Mouse (Mus musculus) T-helper 17 cell (primary cell): Measurements from ENCODE around the gene Ecsit.
"Not testable (repeated sequence)": the region's sequence is repeated elsewhere in the genome, so short reads cannot be mapped to it uniquely, and the experiment has no call there.

Experiments used
- in situ Hi-C, 2 experiments: fragments of 300-600 bp; cut with MboI, MseI; formaldehyde crosslinking; loops; 1 replicate in 1 of 2; 2 replicates in 1 of 2; pipeline ENCODE4 v1.15.1; 2025; ENCODE audit warnings: high pct_unique_total_duplicates in 2 of 2

Gene Ecsit

DNA sequence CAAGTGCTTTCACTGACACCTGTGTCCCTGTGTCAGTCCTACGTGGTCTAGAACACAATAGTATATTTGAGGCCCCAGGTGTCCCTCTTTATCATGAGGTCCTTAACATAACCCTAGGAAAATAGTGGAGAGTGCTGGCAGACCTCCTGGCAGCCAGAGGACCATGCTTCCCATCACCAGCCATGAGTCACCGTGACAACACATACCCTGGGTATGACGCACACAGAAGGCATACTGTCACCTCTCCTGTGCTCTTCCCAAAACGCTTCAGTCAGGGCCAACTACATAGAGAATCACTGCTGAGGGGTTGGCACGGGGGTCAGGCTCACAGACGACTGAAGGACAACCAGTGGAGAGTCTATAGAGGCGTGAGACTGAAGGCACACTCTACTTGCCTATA is 4.7 kb upstream of the Ecsit start:
- in situ Hi-C loops: no loop called here

DNA sequence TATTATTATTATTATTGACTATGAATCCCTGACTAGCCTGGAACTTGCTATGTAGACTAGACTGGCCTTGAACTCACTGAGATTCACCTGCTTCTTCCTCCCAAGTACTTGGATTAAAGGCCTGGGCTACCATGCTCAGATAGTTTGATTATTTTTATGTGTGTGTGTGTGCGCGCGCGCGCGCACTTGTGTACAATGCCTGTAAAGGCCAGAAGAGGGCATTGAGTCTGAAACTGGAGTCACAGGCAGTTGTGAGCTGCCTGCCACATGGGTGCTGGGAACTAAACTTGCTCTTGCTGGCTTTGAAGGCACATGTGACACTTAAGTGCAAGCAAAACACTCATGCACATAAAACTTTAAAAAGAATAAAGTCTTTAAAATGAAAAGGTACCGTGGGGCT is 4.0 kb upstream of the Ecsit start:
- in situ Hi-C loops: no loop called here

DNA sequence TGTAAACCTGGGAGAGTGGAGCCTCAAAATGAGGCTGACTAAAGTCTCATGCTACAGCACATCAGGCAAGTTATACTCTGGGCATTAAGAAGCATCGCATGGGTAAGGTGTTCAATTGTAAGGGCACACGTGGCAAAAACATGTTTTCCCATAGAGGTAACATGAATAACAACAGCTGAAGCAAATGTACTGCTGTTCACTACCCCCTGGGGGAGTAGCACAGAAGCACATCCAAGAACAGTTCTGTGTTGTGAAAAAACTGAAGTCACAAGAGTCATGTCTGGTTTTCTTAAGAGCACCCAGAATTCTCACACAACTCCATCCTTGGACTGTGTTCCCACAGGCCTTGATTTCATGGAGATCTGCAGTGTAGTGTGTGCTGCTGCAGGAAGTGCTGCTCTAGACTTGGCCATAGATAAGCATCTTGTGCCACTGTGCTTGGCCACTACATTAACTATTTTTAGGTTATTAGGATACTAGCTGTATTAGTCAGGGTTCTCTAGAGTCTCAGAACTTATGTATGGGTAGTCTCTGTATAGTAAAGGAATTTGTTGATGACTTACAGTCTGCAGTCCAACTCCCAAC is 1.9 kb upstream of the Ecsit start:
- in situ Hi-C loops: no loop called here

DNA sequence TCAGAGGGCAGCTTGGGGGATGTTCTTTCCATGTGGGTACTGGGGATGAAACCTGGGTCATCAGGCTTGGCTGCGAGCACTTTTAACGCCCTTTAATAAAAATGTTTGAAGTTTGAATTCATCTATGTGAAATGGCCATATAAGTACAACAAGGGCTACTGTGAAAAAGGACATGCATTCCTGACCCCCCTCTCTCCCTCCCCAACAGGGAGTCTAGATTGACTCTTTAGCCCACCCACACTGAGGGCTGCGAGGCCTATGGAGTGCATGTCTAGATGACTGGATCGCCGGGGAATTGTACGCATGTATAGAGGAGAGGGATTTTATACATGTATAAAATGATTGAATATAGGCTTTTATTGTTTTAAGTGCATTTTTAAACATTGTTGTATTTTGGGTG is 774 bp upstream of the Ecsit start:
- in situ Hi-C loops: no loop called here

DNA sequence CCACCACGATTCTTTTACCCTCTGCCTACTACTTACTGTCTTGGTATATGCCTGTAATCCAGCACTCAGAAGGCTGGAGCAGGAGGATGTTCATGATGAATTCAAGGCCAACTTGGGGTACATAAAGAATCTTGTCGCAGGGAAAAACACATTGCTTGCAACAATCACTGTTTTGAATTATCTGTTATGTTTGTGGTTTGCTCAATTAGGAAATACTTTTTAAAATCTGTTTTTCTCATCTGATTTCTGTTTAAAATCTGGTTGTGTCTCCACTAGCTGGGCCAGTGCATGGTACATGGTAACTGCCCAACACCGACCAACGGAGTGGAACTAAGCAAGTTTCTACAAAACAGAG is 594 bp downstream of the Ecsit start:
- in situ Hi-C loops: no loop called here

DNA sequence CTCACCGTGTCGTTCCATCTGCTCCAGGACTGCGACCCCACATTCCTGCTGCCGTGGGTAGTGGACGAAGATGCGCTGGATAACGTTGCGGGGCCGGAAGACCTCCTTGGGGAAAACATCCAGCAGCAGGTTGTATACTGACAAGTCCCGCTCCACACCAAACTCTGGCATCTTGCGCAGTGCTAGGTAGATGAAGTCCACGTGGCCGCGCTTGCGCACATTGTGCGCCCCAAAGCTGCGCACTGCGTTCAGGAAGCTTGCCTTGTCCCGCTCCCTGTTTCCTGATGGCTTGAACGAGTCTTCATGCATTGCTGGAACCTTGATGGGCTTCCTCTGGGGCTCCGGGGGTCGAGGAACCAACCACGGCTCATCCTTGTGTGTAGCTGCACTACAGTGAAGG is 9.0 kb downstream of the Ecsit start:
- in situ Hi-C loops: no loop called here

DNA sequence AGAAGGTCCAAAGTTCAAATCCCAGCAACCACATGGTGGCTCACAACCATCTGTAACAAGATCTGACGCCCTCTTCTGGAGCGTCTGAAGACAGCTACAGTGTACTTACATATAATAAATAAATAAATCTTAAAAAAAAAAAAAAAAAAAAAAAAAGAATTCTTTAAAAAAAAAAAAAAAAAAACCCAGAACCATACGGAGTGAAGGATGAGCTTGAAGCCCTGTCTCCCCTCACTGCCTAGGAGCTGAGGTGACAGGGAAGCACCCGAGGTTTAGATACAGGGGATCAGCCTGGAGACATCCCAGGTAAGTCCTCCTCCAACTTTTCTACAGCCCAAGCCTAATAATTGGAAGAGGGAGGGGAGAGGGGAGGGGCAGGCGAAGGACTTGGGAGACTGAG is 9.5 kb downstream of the Ecsit start:
- in situ Hi-C loops: not testable (repeated sequence)

DNA sequence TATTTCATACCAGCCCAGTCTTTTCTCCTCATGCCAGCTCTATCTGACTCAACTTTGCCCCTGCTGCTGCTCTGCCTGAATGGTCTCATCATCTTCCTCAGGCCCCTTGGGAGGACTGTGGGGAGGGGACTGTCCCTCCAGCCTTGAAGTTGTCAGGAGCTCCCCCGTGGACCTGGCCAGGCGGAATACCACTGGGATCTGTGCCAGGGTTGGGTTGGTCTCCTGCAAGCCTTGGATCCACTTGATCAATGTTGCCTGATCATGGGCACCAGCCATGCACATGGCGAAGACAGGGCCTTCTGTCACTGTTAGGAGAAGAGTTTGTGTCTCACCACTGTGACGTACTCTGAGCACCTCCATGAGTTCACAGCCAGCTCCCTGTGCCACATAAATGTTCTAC is 13.0 kb downstream of the Ecsit start:
- in situ Hi-C loops: no loop called here

DNA sequence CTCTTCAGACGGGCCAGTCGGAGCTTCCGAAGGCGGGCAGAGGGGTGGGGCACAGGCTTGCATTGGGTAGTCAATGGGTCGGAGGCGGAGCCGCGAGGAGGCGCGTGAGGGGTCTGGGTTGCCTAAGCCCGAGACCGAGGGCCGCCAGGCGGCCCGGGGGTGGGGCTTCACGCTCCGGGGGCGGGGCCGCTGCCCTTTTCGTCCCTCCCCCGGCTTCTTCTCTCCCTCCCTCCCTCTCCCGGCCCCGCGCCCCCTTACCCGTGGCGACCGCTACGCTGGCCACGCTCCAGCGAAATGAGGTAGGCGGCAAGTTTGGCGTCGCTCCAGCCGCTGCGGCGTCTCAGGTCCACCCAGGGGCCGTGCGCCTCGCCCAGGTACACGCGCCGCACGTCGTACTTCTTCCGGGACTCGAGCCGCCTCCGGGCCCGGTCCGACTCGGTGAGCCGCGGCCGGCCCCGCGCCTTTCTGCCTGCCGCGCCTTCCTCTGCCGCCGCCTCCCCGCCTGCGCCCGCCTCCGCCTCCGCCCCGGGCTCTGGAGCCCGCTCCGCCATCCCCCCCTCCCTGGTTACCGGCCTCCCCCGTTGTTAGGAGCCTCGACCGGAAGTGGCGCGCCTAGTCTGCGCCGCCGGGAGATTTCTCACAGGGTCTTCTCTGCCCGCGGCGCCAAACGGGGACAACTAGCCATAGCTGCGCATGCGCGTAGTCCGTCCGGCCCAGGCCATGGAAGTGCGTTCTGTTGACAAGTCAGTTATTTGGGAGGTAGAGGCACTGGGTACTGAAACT is 14.3 kb downstream of the Ecsit start, which contains the start of the genes Gm49318 and Zfp653:
Gene Gm49318, minus strand, starts transcription at position 469 of the 783 bp plus-strand sequence.
Gene Zfp653, minus strand, starts transcription at position 586 of the 783 bp plus-strand sequence.
- in situ Hi-C loops: no loop called here

DNA sequence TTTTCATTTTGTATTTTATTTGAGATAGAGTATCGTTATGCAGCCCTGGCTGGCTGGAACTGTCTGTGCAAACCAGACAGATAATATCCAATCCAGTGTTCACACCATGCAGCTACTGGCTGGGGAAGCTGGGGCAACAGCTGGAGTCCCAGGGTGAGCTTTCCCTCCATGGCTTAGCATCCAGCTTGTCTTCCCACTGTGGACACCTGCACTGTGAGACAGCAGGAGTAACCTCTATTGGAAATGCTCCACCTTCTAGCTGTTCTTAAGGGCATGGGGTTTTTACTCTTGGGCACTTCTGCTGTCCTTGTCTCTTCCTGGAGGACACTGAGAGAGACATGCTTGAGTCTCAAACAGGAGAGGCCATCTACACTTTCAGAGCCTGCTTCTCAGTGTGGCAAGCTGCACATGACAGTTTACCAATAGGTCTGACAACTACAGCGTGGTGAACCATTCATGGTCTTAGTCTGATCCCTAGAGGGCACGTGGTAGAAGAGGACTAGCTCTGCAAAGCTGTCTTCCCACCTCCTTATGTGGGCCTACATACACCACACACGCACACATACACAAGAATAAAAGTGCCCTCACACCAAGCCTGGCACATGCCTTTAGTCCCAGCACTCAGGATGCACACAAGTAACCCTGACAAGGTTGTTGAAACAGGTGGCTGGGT is 15.2 kb downstream of the Ecsit start:
- in situ Hi-C loops: loop anchor here in 1 of 2 experiments (5.0 kb wide), 1 partner anchor 77 kb away; no protein-coding TSS in a partner anchor

DNA sequence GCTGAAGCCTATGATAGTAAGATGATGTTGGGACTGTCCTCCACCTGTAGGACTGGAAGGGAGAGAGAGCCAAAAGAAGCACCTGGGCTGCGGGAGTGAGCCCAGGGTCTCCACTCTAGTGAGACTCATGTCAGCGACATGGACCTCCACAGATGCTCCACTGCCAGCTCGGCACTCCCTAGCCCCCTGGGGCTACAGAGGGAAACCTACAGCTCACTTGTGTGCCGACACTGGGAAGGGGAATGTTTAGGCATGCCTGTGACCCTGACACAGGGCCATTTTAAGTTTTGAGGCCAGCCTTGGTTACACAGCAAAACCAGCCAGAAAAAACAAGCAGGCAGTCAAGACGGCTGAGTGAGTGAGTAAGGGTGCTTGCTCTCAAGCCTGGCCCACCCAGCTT is 18.0 kb downstream of the Ecsit start:
- in situ Hi-C loops: loop anchor here in 1 of 2 experiments (5.0 kb wide), 1 partner anchor 80 kb away; no protein-coding TSS in a partner anchor

DNA sequence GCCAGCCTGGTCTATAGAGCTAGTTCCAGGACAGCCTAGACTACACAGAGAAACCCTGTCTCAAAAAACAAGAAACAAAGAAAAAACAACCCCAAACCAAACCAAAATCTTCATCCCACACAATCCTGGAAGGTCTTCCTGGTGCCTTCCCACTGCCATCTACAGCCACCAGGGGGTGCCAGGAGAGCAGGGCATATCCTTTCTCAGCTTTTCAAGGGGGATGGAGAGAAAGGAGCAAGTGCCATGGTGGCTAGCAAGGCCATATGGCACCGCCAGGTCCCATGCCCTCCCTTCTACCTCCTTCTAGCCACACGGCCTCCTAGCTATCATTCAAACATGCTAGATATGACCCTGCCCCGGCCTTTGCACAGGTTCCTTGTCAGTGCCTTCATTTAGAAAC is 18.8 kb downstream of the Ecsit start:
- in situ Hi-C loops: loop anchor here in 1 of 2 experiments (5.0 kb wide), 1 partner anchor 81 kb away; no protein-coding TSS in a partner anchor

DNA sequence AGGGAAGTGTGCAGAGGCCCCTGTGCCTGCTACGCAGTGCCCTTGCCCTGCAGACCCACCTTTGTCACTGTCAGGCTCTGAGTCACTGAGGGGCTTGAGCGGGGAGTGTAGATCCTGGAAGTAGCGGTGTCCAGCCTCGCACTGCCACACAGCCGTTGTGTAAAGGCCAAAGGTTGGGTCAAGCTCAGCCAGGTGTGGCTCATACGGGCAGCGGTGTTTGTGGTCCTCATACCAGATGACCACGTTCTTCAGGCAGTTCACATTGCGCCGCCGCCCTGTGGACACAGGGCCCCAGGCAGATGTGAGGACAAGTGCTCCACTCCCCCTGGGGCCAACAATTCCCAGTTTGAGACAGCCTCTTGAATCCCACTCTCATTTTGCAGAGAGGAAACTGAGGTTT is 19.6 kb downstream of the Ecsit start:
- in situ Hi-C loops: loop anchor here in 1 of 2 experiments (5.0 kb wide), 1 partner anchor 82 kb away; no protein-coding TSS in a partner anchor

DNA sequence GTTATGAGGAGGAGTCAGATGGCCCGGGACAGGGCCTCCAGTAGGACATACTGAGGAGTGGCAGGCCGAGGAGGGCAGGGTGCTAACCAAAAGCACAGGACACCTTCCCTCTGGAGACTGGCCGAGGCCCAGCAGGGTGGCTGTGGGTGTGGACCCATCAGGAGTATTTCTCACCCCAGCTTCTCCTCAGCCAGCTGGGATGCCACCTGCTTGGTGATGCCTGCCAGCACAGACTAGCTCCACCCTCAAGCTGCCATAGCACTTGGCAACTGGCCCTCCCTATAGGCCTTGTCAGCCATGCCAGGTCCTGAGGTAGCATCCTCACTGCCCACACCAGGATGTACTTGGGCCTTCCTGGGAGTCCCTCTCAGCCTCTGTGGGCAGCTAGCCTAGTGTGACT is 20.9 kb downstream of the Ecsit start:
- in situ Hi-C loops: loop anchor here in 1 of 2 experiments (5.0 kb wide), 2 partner anchors 83 to 87 kb away; no protein-coding TSS in a partner anchor

DNA sequence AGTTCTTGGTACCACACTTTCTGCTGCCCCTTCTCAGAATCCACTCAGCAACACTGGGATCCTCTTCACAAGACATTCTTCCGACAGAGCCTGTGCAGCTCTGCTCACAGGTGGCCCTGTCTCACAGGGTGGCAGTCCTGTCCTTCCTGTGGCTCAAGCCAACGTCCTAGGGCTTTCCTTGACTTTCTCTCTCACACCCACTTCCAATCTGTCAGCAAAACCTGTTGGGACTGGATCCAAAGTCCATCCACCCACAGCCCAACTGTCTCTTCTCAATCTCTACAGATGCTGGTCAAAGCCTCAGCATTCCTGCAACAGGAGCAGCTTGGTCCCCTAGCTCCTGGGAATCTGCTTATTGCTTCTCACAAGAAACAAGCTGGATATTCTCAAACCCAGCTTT is 23.9 kb downstream of the Ecsit start:
- in situ Hi-C loops: loop anchor here in 1 of 2 experiments (5.0 kb wide), 2 partner anchors 84 to 86 kb away; no protein-coding TSS in a partner anchor

DNA sequence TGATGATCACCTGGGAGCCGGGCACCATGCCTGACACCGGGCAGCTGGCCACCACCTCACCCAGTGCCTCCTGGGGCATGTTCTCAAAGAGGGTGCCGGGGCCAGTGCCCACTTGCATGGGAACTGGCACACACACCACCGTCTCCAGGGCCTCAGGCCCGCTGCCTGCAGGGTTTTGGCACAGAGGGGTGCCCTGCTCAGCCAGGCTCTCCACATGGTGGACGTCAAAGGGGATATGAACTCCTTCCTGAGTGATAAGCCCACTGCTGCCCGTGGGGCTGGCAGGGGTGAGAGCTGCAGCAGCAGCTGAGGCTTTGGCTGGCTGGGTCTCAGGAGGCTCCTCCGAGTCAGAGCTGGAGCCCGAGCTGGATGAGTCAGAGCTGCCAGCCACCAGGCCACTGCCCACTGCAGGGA is 27.2 kb downstream of the Ecsit start:
- in situ Hi-C loops: no loop called here

DNA sequence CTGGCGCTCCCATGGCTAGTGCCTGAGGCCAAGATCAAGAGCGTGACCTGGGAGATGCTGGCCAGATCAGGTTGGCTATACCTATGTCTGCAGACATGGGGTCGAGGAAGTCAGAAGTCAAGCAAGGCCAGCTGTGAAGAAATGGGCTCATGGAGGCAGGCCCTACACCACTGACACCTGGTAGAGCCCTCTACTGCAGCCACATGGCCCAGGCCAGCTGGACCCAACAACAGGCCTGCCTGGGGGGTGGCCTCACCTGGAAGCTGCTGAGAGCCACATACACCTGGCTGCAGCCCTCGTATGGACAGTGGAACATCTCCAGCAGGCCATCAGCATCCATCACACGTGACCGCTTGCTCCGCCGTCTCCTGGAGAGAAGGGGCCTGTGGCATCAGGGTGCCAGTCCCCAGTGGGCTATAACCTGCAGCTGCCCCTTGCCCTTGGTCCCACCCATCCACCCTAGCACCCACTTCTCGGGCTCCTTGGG is 28.2 kb downstream of the Ecsit start:
- in situ Hi-C loops: no loop called here

DNA sequence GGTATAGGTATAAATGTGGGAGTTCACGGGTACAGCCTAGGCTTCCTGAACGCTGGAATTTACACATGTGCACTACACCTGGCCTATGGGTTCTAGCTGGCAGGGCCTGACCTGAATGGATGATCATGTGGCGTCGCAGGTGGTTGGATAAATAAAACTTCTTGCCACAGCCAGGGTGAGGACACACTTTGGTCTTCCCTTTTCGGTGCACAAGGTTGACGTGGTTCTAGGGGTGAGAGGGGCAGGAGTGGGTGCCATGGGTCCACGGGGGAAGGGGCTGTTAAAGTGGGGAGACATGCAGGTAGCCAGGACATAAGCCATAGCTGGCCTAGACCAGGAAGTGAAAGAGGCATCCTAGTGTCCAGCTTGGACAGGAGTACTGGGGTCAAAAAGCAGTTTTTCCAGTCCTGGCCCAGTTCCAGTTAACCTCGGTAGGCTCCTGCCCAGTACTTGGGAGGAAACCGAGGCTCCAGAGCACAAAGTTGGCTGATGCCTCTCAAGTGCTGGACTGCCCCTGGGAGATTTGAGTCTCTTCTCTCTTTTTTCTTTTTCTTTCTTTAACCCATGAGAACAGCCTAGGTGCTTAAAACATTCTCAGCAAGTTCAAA is 28.8 kb downstream of the Ecsit start:
- in situ Hi-C loops: no loop called here

DNA sequence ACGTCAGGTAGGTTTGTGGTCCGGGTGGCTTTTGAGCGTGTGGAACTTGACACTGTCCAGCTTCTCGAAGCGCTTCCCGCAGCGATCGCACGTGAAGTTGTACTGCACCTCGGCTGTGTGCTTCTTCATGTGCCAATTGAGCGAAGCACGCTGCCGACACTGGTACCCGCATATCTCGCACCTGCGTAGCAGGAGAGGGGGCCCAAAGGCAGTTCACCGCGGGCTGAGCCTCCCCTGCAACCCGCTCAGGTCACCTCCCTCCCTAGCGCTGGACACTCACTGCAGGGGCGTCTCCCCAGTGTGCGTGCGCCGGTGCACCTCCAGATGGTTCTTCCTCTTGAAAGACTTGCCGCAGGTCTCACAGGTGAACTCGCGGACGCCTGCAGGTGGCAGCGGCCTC is 29.5 kb downstream of the Ecsit start:
- in situ Hi-C loops: no loop called here

DNA sequence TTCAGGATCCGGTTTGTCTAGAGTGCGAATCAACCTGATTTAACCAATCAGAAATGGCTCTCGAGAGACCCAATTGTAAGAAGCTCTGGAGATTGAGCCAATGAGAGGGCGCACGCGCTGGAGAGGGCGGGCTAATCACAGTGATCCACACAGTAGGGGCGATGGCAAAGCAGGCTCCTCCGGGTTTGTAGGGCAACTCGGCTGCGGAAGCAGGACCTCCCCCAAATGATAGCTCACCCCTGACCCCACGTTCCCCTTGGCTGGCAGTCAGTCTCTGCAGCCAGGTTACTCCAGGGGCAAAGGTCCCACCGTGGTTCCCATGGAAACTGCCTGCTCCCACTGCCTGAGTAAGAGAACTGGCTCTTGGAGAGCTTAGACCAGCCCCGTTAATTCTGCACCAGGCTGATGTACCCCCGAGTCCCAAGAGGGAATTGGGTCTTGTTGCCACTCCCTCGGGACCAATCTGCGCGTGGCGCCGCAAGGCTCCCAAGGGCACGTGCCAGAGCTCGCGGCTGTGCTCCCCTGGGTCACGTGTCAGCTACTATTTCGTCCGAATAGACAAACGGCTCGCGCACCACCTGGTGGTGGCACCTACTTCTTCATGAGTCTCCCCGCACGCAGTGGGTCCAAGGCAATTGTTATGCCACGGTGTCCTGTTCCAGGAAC is 30.7 kb downstream of the Ecsit start:
- in situ Hi-C loops: no loop called here

DNA sequence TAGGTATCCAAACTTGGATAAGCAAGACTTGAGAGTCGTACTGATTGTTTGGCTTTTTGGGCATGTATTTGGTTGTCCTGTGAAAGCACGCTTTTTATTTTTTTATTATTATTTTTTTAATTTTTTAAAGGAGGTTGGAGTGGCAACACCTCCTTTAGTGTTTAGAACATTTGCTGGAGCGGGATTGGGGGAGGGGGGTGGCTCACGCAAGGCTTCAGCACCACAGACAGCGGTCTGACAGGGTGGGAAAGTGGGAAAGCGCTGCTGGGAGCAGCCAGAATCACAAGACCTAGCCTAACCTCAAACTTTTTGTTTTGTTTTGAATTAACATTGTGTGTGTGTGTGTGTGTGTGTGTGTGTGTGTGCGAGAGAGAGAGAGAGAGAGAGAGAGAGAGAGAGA is 31.6 kb downstream of the Ecsit start:
- in situ Hi-C loops: no loop called here
